Mouse (Mus musculus) limb, embryonic 10.5 days (tissue): ENCODE results near the gene Cirbp. TPM values are rescaled to one million over a fixed set of nuclear protein-coding genes. Genes with fewer than 3 reads are reported as not detected.

Experiments
- DNase-seq: peaks from one replicate; pipeline ENCODE4 v3.0.0-alpha.2; 2017; ENCODE audit warnings: low spot score
- H3K27ac ChIP-seq: fragments of 300-500 bp; sonication (generic); 2 replicates; pipeline ENCODE4 v1.5.1; 2016; ENCODE audit warnings: mild to moderate bottlenecking
- H3K27me3 ChIP-seq: fragments of 300-500 bp; sonication (generic); 2 replicates; pipeline ENCODE4 v1.6.1; 2016; ENCODE audit warnings: low read depth, mild to moderate bottlenecking; ENCODE audit not compliant: poor library complexity, severe bottlenecking
- H3K36me3 ChIP-seq: fragments of 300-500 bp; sonication (generic); 2 replicates; pipeline ENCODE4 v1.6.1; 2016; ENCODE audit warnings: mild to moderate bottlenecking, moderate library complexity
- H3K4me1 ChIP-seq: fragments of 300-500 bp; sonication (generic); 2 replicates; pipeline ENCODE4 v1.6.1; 2016
- H3K4me3 ChIP-seq: fragments of 300-500 bp; sonication (generic); 2 replicates; pipeline ENCODE4 v1.5.1; 2016; ENCODE audit warnings: mild to moderate bottlenecking, moderate library complexity
- H3K9me3 ChIP-seq: fragments of 300-500 bp; sonication (generic); replicated peaks from 2 replicates; pipeline ENCODE4 v1.6.1; 2016; ENCODE audit warnings: mild to moderate bottlenecking
- WGBS: fragments of 180-500 bp; shearing (Covaris S2); methylation state at CpG from one replicate; pipeline ENCODE4 v1.1.7; 2016; 5-methylcytosine and 5-hydroxymethylcytosine counted together
- polyA plus RNA-seq: library from polyadenylated mRNA; unstranded; fragments of >200 nt; fragmentation: Nextera tagmentation; extraction: Ambion mirVana; gene quantifications from 2 replicates; pipeline ENCODE4 v1.2.1, GENCODE M21; 2016

Gene Cirbp
- polyA plus RNA-seq, 1 experiment from 2014 or later = 129 TPM

- Histone ChIP-seq H3K27me3 (no peaks in the 10 kb centered on the region), H3K4me3 (peak overlapping the region; percentile 66), H3K36me3 (peaks cover 40% of the 10 kb centered on the region), H3K9me3 (no peaks in the 10 kb centered on the region), H3K4me1 (peaks cover 52% of the 10 kb centered on the region), H3K27ac (peak overlapping the region; percentile 84)
- WGBS = 9% methylated on average over 11 of the region's 11 CpGs
- DNase-seq = no peak
Measured at GRCm38 (mm10) chr10:80173358-80173757, 7.6 kb downstream of the Cirbp start.

DNA sequence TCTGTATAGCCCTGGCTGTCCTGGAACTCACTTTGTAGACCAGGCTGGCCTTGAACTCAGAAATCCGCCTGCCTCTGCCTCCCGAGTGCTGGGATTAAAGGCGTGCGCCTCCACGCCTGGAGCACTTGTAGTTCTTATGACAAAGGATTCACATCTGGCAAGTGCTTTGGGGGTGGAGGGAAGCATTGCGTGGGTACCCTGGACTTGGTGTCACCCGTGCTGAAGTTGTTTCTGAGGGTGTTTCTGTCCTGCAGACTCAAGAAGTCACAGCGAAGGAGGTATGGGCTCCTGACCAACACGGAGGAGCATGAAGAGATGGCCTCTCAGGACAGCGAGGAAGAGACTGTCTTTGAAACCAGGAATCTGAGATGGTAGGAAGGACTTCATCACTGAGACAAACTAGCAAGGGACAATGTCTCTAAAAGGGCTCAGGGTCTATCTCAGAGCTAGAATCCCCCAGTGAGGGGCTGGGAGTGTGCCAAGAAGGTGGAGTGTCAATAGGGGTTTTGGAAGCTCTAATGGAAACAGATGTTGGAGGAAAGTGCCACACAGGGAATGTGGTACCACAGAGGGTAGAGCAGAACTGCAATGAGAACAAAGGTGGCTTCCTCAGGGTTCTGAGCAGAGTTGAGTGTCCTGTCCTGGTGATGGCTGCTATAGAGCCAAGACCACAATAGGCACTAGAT is 8.3 kb downstream of the Cirbp start:
- Histone ChIP-seq H3K4me1 (peaks cover 48% of the 10 kb centered on the region), H3K4me3 (no peak overlapping the region), H3K36me3 (peaks cover 40% of the 10 kb centered on the region), H3K27ac (no peak overlapping the region), H3K27me3 (no peaks in the 10 kb centered on the region), H3K9me3 (no peaks in the 10 kb centered on the region)
- DNase-seq = no peak
- 88% methylated on average over 10 of the region's 10 CpGs for WGBS

DNA sequence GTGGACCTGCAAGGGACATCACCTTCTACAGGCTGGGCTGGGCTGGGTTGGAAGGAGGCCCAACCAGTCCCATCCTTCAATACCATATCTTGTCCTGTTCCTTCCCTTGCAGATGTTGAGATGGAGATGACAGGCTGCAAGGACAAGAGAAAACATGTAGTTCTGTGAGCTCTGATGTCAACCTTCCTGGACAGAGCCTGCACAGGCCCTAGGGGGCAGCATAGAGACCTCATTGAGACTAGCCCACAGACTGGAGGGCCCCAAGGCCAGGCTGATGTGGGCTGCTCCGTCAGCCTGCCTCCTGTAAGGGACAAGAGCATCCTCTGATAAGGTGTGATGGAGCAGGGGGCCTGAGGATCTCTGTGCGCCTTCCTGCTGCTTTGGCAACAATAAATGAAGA is 8.9 kb downstream of the Cirbp start:
- no peak for DNase-seq
- no peak overlapping the region for H3K4me3 ChIP-seq
- WGBS = 58% methylated on average over 2 of the region's 2 CpGs
- no peaks in the 10 kb centered on the region for H3K9me3 ChIP-seq
- peaks cover 48% of the 10 kb centered on the region for H3K4me1 ChIP-seq
- H3K36me3 ChIP-seq = peaks cover 35% of the 10 kb centered on the region
- no peaks in the 10 kb centered on the region for H3K27me3 ChIP-seq
- H3K27ac ChIP-seq = no peak overlapping the region; the same call in 1 of the 2 replicates

- H3K4me1 ChIP-seq = peaks cover 50% of the 10 kb centered on the region
- peak overlapping the region; percentile 22 for H3K4me3 ChIP-seq
Measured at GRCm38 (mm10) chr10:80175536-80176269, 9.9 kb downstream of the Cirbp start.

DNA sequence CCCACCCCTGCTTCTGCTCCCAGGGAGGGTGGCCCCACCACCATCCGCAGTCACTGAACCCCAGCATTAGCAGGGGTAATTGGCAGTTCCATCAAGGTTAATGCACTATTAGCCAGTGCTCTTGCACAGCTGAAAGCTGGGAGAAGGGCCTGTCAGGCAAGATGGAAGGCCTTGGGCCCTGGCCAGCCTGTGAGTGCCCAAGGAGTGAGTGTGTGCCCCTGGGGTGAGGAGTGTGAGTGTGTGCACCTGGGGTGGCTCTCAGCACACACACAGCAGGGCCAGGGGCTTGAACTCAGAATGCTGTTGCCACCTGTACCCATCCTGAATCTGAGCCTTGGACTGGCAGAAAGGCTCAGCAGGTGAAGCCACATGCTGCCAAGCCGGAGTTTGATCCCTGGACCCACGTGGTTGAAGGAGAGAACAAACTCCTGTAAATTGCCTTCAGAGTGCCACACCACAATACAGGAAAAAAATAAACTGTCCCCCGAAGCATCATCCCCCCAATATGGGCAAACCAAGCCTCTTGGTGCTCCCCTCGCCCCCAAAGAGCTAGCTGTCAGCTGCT is 10.6 kb downstream of the Cirbp start:
- Histone ChIP-seq H3K27ac (peak overlapping the region; percentile 31; the same call in 1 of the 2 replicates), H3K4me1 (peaks cover 57% of the 10 kb centered on the region), H3K27me3 (no peaks in the 10 kb centered on the region), H3K36me3 (peaks cover 18% of the 10 kb centered on the region), H3K9me3 (no peaks in the 10 kb centered on the region), H3K4me3 (no peak overlapping the region)
- 86% methylated on average over 5 of the region's 5 CpGs for WGBS
- DNase-seq = no peak

More at GRCm38 (mm10) chr10:80175536-80176269, 9.9 kb downstream of the Cirbp start:
- DNase-seq = peak; percentile 76
- peak overlapping the region; percentile 31; the same call in 1 of the 2 replicates for H3K27ac ChIP-seq
- H3K9me3 ChIP-seq = no peaks in the 10 kb centered on the region
- WGBS = 21% methylated on average over 4 of the region's 4 CpGs
- H3K27me3 ChIP-seq = no peaks in the 10 kb centered on the region
- peaks cover 25% of the 10 kb centered on the region for H3K36me3 ChIP-seq

- Histone ChIP-seq H3K36me3 (peaks cover 18% of the 10 kb centered on the region), H3K27ac (no peak overlapping the region), H3K4me3 (no peak overlapping the region), H3K4me1 (peaks cover 54% of the 10 kb centered on the region), H3K27me3 (no peaks in the 10 kb centered on the region), H3K9me3 (no peaks in the 10 kb centered on the region)
- WGBS = 76% methylated on average over 7 of the region's 7 CpGs
- no peak for DNase-seq
Measured at GRCm38 (mm10) chr10:80177441-80178279, 11.9 kb downstream of the Cirbp start.

DNA sequence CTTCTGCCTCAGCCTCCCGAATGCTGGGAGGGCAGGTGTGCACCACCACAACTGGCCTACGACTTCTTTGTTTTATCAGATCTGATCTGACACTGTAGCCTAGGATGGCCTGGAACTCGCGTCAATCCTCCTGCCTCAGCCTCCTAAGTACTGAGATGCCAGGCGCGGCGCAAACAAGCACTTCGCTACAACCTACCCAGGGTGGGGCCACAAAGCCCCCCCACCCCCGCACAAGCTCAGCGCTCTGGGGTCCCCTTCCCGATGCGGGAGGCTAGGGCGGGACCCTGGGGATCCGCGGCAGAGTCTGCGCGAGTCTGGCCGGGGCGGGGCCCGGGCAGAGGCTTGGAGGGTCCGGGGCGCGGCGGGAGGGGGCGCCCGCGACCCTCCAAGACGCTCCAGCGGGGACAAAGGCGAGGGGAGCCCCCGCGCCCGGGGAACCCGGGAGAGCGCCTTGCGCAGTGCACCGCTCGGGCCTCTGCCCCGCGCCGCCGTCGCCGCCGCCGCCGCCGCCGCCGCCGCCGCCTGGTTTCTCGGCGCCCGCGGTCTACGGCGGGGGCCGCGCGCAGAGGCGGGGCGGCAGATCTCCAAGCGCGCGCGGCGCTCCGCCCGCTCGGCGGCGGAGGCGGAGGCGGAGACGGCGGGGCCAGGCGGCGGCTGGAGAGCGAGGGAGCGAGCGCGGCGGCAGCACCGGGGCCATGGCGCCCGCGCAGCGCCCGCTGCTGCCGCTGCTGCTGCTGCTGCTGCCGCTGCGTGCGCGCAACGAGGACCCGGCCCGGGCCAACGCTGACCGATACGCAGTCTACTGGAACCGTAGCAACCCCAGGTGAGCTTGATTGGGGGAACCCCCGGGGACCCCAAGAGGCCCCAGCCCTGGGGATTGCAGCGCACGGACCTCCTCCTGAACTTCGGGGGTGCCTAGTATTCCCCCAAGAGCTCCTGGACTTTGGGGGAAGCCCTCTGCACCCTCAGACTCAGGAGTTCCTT is 13.6 kb downstream of the Cirbp start, which contains the start of gene Efna2:
Efna2 (plus strand) TSS at position 415 of the 984 bp plus-strand sequence.
- Histone ChIP-seq H3K36me3 (peaks cover 34% of the 10 kb centered on the region), H3K4me1 (peaks cover 44% of the 10 kb centered on the region), H3K27ac (peak within 1 kb of the TSS; percentile 98), H3K9me3 (no peaks in the 10 kb centered on the region), H3K27me3 (no peaks in the 10 kb centered on the region), H3K4me3 (peak within 1 kb of the TSS; percentile 92)
- 6% methylated on average over 106 of the region's 106 CpGs for WGBS
- DNase-seq = peak; percentile 82

DNA sequence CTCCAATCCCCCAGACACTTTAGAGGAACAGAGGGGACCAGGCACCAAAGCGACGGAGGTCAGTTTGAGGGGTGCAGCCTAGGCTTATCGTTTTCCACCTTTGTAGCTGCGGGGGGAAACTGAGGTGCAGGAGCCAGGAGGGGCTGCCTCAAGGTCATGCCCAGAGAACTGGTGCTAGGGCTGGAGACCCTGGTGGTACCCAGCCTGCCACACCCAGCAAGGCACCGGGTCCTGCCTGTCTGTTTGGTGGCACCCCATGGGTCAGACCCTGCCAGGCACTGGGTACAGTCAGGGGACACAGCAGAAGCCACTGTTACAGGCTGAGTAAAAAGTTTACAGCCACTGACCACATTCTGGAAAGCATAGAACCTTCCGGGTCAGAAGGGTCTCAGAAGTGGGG is 14.5 kb downstream of the Cirbp start:
- DNase-seq = no peak
- peaks cover 38% of the 10 kb centered on the region for H3K4me1 ChIP-seq
- 48% methylated on average over 6 of the region's 6 CpGs for WGBS
- 0 out of 2 replicates have a peak, but pooled peaks cover 2% of the 10 kb centered on the region for H3K27me3 ChIP-seq
- H3K36me3 ChIP-seq = peaks cover 38% of the 10 kb centered on the region
- H3K9me3 ChIP-seq = no peaks in the 10 kb centered on the region
- H3K27ac ChIP-seq = peak overlapping the region; percentile 98
- H3K4me3 ChIP-seq = peak overlapping the region; percentile 92

DNA sequence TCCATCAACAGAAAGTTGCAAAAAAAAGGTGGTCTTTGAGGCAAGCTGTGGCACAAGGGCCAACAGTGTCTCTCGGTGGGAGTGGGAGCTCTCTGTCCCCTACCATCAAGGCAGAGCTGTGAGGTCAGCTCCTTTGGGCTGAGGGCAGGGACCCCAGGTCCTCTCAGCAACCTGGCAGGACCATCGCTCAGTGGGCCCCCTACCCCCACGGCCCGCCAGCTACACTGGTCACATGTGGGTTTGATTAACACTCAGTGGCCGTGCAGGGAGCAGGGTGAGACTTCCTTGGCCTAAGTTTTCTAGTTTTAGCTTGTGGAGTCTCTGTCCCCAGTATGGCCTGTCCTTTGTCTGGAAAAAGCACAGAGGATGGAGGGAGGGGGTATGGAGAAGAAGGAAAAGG is 15.0 kb downstream of the Cirbp start:
- DNase-seq = peak; percentile 66
- Histone ChIP-seq H3K27me3 (peaks cover 7% of the 10 kb centered on the region), H3K4me3 (peak overlapping the region; percentile 92), H3K4me1 (peaks cover 33% of the 10 kb centered on the region), H3K36me3 (peaks cover 41% of the 10 kb centered on the region), H3K9me3 (no peaks in the 10 kb centered on the region), H3K27ac (peak overlapping the region; percentile 98)
- 11% methylated on average over 5 of the region's 5 CpGs for WGBS

GRCm38 (mm10) chr10:80182547-80182946 is 16.8 kb downstream of the Cirbp start:
- Histone ChIP-seq H3K27me3 (peaks cover 24% of the 10 kb centered on the region), H3K4me3 (no peak overlapping the region), H3K27ac (no peak overlapping the region), H3K4me1 (peaks cover 30% of the 10 kb centered on the region), H3K36me3 (peaks cover 56% of the 10 kb centered on the region), H3K9me3 (no peaks in the 10 kb centered on the region)
- no peak for DNase-seq
- WGBS = 94% methylated on average over 7 of the region's 7 CpGs

DNA sequence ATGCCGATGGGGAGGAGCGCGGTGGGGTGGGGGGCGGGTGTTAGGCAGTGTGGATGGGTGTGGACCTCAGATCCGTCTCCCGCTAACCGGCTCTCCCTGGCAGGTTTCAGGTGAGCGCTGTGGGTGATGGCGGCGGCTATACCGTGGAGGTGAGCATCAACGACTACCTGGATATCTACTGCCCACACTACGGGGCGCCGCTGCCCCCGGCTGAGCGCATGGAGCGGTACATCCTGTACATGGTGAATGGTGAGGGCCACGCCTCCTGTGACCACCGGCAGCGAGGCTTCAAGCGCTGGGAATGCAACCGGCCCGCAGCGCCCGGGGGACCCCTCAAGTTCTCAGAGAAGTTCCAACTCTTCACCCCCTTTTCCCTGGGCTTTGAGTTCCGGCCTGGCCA is 20.9 kb downstream of the Cirbp start:
- DNase-seq = no peak
- WGBS = 35% methylated on average over 27 of the region's 27 CpGs
- no peak overlapping the region for H3K27ac ChIP-seq
- no peak overlapping the region for H3K4me3 ChIP-seq
- no peaks in the 10 kb centered on the region for H3K9me3 ChIP-seq
- peaks cover 65% of the 10 kb centered on the region for H3K27me3 ChIP-seq
- H3K4me1 ChIP-seq = peaks cover 29% of the 10 kb centered on the region
- peaks cover 72% of the 10 kb centered on the region for H3K36me3 ChIP-seq
